Mouse (Mus musculus): Measurements from ENCODE around the gene Alox8. TPM values are rescaled to one million over a fixed set of nuclear protein-coding genes. Genes with fewer than 3 reads are reported as not detected.

Alox8 gene
- polyA plus RNA-seq, 1 experiment = not detected

DNA sequence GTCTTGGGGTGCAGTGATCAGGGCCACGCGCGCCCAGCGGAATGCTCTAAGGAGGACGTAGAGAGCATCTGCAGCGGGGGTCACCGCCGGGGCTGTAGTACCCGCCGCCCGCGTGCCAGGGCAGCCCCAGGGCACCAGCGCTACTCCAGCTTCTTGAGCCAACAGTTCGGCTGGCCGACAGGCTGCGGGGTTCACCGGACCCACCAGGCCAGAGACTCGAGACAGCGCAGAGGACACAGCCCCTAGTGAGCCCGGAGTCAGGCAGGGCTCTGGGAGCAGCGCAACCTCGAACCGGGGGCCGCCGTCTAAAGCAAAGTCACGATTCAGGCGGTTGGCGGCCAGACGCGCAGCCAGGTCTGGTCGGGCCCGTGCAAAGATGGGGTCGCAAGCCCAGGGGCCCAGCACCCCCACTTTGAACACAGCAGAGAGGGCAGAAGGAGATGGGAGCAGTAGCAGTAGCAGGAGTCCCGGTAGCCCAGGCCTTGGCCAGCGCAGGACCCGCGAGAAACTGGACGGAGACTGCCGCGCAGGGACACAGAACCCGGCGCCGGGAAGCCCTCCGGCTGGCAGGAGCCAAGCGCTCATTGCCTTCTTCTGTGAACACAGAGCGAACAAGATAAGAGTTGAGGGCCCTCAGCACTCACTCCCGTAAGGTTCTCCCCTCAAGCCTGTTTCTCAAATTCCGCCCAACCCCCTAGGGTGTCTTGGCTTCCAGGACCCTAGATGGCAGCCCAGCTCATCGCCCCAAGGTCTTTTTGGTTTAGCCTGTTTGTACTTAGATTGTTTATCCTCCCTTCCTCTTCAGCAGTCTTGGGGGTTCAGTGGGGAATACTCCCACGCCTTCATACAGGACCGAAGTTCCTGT lies 38.6 kb upstream of the Alox8 start:
- H3K4me3 ChIP-seq = no peak overlapping the region
- H3ac ChIP-seq (ENCODE audit: control insufficient read depth, insufficient read length) = no peak overlapping the region
- H3K79me2 ChIP-seq (ENCODE audit: control insufficient read depth, insufficient read depth) = no peaks in the 10 kb centered on the region
- H3K27me3 ChIP-seq (ENCODE audit: control insufficient read depth, insufficient read depth, insufficient read length) = peaks cover 24% of the 10 kb centered on the region
- H3K36me3 ChIP-seq (ENCODE audit: control insufficient read depth, insufficient read depth) = no peaks in the 10 kb centered on the region
- peak overlapping the region; percentile 37 for H3K4me2 ChIP-seq (ENCODE audit: low read depth)
- TF ChIP-seq REST (IDR thresholded peaks at IDR 0.05; ENCODE audit: insufficient read depth, insufficient read length) (no peak), CEBPB (IDR thresholded peaks at IDR 0.05; ENCODE audit: insufficient read depth, poor library complexity, severe bottlenecking) (no peak), TCF3 (IDR thresholded peaks at IDR 0.05; ENCODE audit: insufficient read length, low read depth) (no peak), USF1 (IDR thresholded peaks at IDR 0.05; ENCODE audit: low read depth) (no peak), E2F4 (IDR thresholded peaks at IDR 0.05; ENCODE audit: insufficient read depth) (no peak), TCF12 (IDR thresholded peaks at IDR 0.05; ENCODE audit: insufficient read depth, poor library complexity, severe bottlenecking) (no peak), MAX (IDR thresholded peaks at IDR 0.05; ENCODE audit: low read depth) (no peak), SRF (IDR thresholded peaks at IDR 0.05; ENCODE audit: control insufficient read depth, insufficient read length, low read depth) (no peak), MYOG (IDR thresholded peaks at IDR 0.05; ENCODE audit: control insufficient read depth in 1 of 3, insufficient read depth in 1 of 3, insufficient read length in 2 of 3, low read depth in 2 of 3) (no peak), MYOD1 (IDR thresholded peaks at IDR 0.05; ENCODE audit: control insufficient read depth in 1 of 3, insufficient read length in 2 of 3, low read depth in 2 of 3) (no peak), POLR2AphosphoS2 (IDR thresholded peaks at IDR 0.05; ENCODE audit: insufficient read length, low read depth) (no peak), POLR2A (IDR thresholded peaks at IDR 0.05; ENCODE audit: insufficient read length, low read depth) (no peak)

DNA sequence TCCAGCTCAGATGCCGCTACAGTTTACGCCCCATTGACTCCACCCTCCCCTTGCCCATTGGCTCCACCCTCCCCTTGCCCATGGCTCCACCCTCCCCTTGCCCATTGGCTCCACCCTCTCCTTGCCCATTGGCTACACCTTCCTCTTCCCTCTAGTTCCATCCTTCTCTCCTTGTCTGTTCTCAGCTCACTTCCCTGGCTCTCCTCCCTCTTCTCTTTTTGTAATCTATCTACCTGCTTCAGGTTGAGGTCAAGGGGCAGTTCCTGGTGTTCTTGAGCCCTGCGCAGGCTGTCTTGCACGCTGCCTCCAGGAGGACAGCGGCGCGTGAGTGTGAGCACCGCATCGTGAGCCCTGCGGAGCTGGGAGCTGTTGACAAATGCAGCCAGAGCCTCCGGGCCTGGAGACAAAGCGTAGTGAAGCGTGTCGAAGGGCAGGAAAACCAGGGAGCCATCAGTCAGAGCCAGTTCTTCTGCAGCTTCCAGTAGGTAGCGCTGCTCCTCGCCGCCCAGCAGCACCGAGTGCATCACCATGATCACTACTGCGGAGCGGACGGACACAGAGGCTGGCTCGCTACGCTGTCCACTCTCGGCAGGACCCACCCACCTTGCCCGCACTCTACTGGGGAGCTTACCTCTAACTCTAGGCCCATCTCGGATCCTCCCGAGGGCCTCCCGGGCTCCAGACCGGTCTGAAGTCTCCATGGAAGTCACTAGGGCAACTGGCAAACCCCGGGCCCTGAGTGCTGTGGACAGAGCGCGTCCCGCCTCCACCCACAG lies 37.8 kb upstream of the Alox8 start:
- H3K4me2 ChIP-seq (ENCODE audit: low read depth) = peak overlapping the region; percentile 37
- H3K79me2 ChIP-seq (ENCODE audit: control insufficient read depth, insufficient read depth) = no peaks in the 10 kb centered on the region
- no peak overlapping the region for H3ac ChIP-seq (ENCODE audit: control insufficient read depth, insufficient read length)
- peaks cover 20% of the 10 kb centered on the region for H3K27me3 ChIP-seq (ENCODE audit: control insufficient read depth, insufficient read depth, insufficient read length)
- H3K36me3 ChIP-seq (ENCODE audit: control insufficient read depth, insufficient read depth) = no peaks in the 10 kb centered on the region
- no peak for TF ChIP-seq E2F4 (IDR thresholded peaks at IDR 0.05; ENCODE audit: insufficient read depth)
- no peak for TF ChIP-seq SRF (IDR thresholded peaks at IDR 0.05; ENCODE audit: control insufficient read depth, insufficient read length, low read depth)
- TF ChIP-seq MYOG (IDR thresholded peaks at IDR 0.05; ENCODE audit: control insufficient read depth in 1 of 3, insufficient read depth in 1 of 3, insufficient read length in 2 of 3, low read depth in 2 of 3) = no peak
- no peak for TF ChIP-seq MAX (IDR thresholded peaks at IDR 0.05; ENCODE audit: low read depth)
- no peak for TF ChIP-seq POLR2AphosphoS2 (IDR thresholded peaks at IDR 0.05; ENCODE audit: insufficient read length, low read depth)
- no peak for TF ChIP-seq TCF12 (IDR thresholded peaks at IDR 0.05; ENCODE audit: insufficient read depth, poor library complexity, severe bottlenecking)
- no peak for TF ChIP-seq REST (IDR thresholded peaks at IDR 0.05; ENCODE audit: insufficient read depth, insufficient read length)
- no peak for TF ChIP-seq MYOD1 (IDR thresholded peaks at IDR 0.05; ENCODE audit: control insufficient read depth in 1 of 3, insufficient read length in 2 of 3, low read depth in 2 of 3)
- no peak for TF ChIP-seq TCF3 (IDR thresholded peaks at IDR 0.05; ENCODE audit: insufficient read length, low read depth)
- no peak for TF ChIP-seq USF1 (IDR thresholded peaks at IDR 0.05; ENCODE audit: low read depth)
- TF ChIP-seq POLR2A (IDR thresholded peaks at IDR 0.05; ENCODE audit: insufficient read length, low read depth) = no peak
- TF ChIP-seq CEBPB (IDR thresholded peaks at IDR 0.05; ENCODE audit: insufficient read depth, poor library complexity, severe bottlenecking) = no peak
- no peak overlapping the region for H3K4me3 ChIP-seq

DNA sequence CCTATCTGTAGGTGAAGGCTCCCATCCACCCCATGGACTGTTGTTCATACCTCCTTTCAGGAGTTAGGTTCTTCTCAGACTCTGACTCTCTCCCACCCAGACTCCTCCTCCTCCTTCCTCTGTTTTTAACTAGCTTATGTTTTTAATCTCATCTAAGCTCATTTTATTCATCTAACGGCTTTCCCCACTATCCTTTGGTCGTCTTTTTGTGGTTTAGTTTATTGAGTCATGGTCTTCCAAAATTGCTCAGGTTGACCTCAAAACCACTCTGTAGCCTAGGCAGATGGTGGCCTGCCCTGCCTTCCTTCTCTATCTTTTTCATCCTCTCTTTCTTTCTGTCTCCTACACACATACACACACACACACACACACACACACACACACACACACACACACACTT lies 35.5 kb upstream of the Alox8 start:
- peaks cover 20% of the 10 kb centered on the region for H3K27me3 ChIP-seq (ENCODE audit: control insufficient read depth, insufficient read depth, insufficient read length)
- H3ac ChIP-seq (ENCODE audit: control insufficient read depth, insufficient read length) = no peak overlapping the region
- no peak overlapping the region for H3K4me3 ChIP-seq
- H3K36me3 ChIP-seq (ENCODE audit: control insufficient read depth, insufficient read depth) = no peaks in the 10 kb centered on the region
- H3K79me2 ChIP-seq (ENCODE audit: control insufficient read depth, insufficient read depth) = no peaks in the 10 kb centered on the region
- no peak for TF ChIP-seq TCF12 (IDR thresholded peaks at IDR 0.05; ENCODE audit: insufficient read depth, poor library complexity, severe bottlenecking)
- TF ChIP-seq E2F4 (IDR thresholded peaks at IDR 0.05; ENCODE audit: insufficient read depth) = no peak
- no peak for TF ChIP-seq MYOG (IDR thresholded peaks at IDR 0.05; ENCODE audit: control insufficient read depth in 1 of 3, insufficient read depth in 1 of 3, insufficient read length in 2 of 3, low read depth in 2 of 3)
- no peak for TF ChIP-seq USF1 (IDR thresholded peaks at IDR 0.05; ENCODE audit: low read depth)
- no peak for TF ChIP-seq POLR2AphosphoS2 (IDR thresholded peaks at IDR 0.05; ENCODE audit: insufficient read length, low read depth)
- TF ChIP-seq MYOD1 (IDR thresholded peaks at IDR 0.05; ENCODE audit: control insufficient read depth in 1 of 3, insufficient read length in 2 of 3, low read depth in 2 of 3) = no peak
- TF ChIP-seq SRF (IDR thresholded peaks at IDR 0.05; ENCODE audit: control insufficient read depth, insufficient read length, low read depth) = no peak
- no peak for TF ChIP-seq REST (IDR thresholded peaks at IDR 0.05; ENCODE audit: insufficient read depth, insufficient read length)
- no peak overlapping the region for H3K4me2 ChIP-seq (ENCODE audit: low read depth)

DNA sequence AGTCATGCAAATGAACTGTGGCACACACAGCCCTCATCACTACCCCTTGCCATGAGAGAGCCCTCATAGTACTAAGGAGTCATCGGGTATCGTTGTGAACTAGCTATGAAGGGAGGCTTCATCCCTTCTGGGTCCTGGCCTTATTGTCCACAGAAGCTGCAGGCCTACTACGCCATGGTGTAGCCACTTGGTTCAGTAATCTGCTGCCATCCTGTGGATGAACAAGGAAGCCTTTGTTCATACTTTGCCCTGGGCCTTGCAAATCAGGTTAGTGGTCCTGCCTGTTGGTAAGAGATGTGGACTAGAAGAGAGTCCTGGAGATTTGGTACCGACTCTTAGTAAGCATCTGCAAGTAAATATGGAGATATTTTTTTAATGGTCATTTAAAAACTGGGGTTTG lies 32.8 kb upstream of the Alox8 start:
- Histone ChIP-seq H3K4me2 (ENCODE audit: low read depth) (no peak overlapping the region), H3K79me2 (ENCODE audit: control insufficient read depth, insufficient read depth) (no peaks in the 10 kb centered on the region), H3ac (ENCODE audit: control insufficient read depth, insufficient read length) (no peak overlapping the region), H3K36me3 (ENCODE audit: control insufficient read depth, insufficient read depth) (no peaks in the 10 kb centered on the region), H3K27me3 (ENCODE audit: control insufficient read depth, insufficient read depth, insufficient read length) (peaks cover 13% of the 10 kb centered on the region), H3K4me3 (no peak overlapping the region)
- no peak for TF ChIP-seq POLR2AphosphoS2 (IDR thresholded peaks at IDR 0.05; ENCODE audit: insufficient read length, low read depth)
- no peak for TF ChIP-seq POLR2A (IDR thresholded peaks at IDR 0.05; ENCODE audit: insufficient read length, low read depth)
- TF ChIP-seq SRF (IDR thresholded peaks at IDR 0.05; ENCODE audit: control insufficient read depth, insufficient read length, low read depth) = no peak
- no peak for TF ChIP-seq CEBPB (IDR thresholded peaks at IDR 0.05; ENCODE audit: insufficient read depth, poor library complexity, severe bottlenecking)
- TF ChIP-seq E2F4 (IDR thresholded peaks at IDR 0.05; ENCODE audit: insufficient read depth) = no peak
- no peak for TF ChIP-seq TCF3 (IDR thresholded peaks at IDR 0.05; ENCODE audit: insufficient read length, low read depth)
- no peak for TF ChIP-seq MYOG (IDR thresholded peaks at IDR 0.05; ENCODE audit: control insufficient read depth in 1 of 3, insufficient read depth in 1 of 3, insufficient read length in 2 of 3, low read depth in 2 of 3)
- no peak for TF ChIP-seq TCF12 (IDR thresholded peaks at IDR 0.05; ENCODE audit: insufficient read depth, poor library complexity, severe bottlenecking)
- TF ChIP-seq USF1 (IDR thresholded peaks at IDR 0.05; ENCODE audit: low read depth) = no peak
- TF ChIP-seq MAX (IDR thresholded peaks at IDR 0.05; ENCODE audit: low read depth) = no peak

All from myocyte (in vitro differentiated cells).